Comparison of ENCODE assay signal across 8 mouse cellular contexts in genomic region chr10:62578338-62579100, GRCm38 (mm10). TPM values are rescaled to one million over a fixed set of nuclear protein-coding genes. Genes with fewer than 3 reads are reported as not detected.
A peak's percentile ranks its signal among the peaks of the same experiment; 100 is the strongest.
DNase-seq lines count a peak whose midpoint lies in the region; ATAC-seq and TF ChIP-seq lines count a peak whose summit lies in the region.

Kif1bp (minus strand) TSS chr10:62578457.

- peak; percentile 92 to 96 for DNase-seq in gastrocnemius, adult 8-10 months (ENCODE audit: low spot score in 2 of 2)
- DNase-seq in hindlimb bud, embryonic 11.5 days (ENCODE audit: extremely low spot score, low read depth, low spot score), result peak; percentile 94
- peak; percentile 92 to 99 for DNase-seq in left cerebral cortex, adult 8-10 months (ENCODE audit: low spot score in 2 of 2)
- peak; percentile 99 to 100 for DNase-seq in right cerebral cortex, postnatal 10 days (ENCODE audit: low spot score in 2 of 2)
- DNase-seq in urinary bladder, postnatal 25 days (ENCODE audit: low spot score), result peak; percentile 94

- H3K4me3 ChIP-seq in cortical plate, adult 2 months (ENCODE audit: insufficient read depth, low read length), result peak within 1 kb of the TSS; percentile 90
- peak within 1 kb of the TSS; percentile 100 for H3K4me3 ChIP-seq in megakaryocyte, embryonic 14.5 days (replicated peaks)

- ATAC-seq in activated CD4-positive, CD25-positive, alpha-beta regulatory T cell, adult 4 months, result peak; percentile 98

- peaks cover 63% of the 10 kb centered on the region for H3K36me3 ChIP-seq in megakaryocyte, embryonic 14.5 days (replicated peaks; ENCODE audit: low read length)

- no peak for TF ChIP-seq CTCF in cortical plate, adult 2 months (IDR thresholded peaks at IDR 0.05; ENCODE audit: extremely low read depth, insufficient read depth, low read length)

- TF ChIP-seq POLR2A in cortical plate, adult 2 months (IDR thresholded peaks at IDR 0.05; ENCODE audit: extremely low read depth, insufficient read depth, low read length), result peak; percentile 94

- no peaks in the 10 kb centered on the region for H3K9me3 ChIP-seq in megakaryocyte, embryonic 14.5 days

- no peaks in the 10 kb centered on the region for H3K27me3 ChIP-seq in megakaryocyte, embryonic 14.5 days (replicated peaks)

- H3K27ac ChIP-seq in cortical plate, adult 2 months (ENCODE audit: insufficient read depth, low read length), result peak within 1 kb of the TSS; percentile 51

- H3K4me1 ChIP-seq in cortical plate, adult 2 months (ENCODE audit: control insufficient read depth, insufficient read depth, low read length), result peaks cover 4% of the 10 kb centered on the region; the same call in 1 of the 2 replicates
- H3K4me1 ChIP-seq in megakaryocyte, embryonic 14.5 days, result peaks cover 27% of the 10 kb centered on the region

RNA-seq across cellular contexts. Expression of gene Kif1bp, which starts in this region (rescaled TPM):
- polyA plus RNA-seq in activated CD4-positive, CD25-positive, alpha-beta regulatory T cell, adult 4 months (2017; shearing (Covaris generic)), result 1 to 10 TPM; 4.1 to 6.0 TPM
- polyA plus RNA-seq in cortical plate, adult 2 months (2012; rRNA removed), result 141 and 142 TPM in 2 replicates
- 10 to 100 TPM; 26.1 to 30.2 (median 28.2) TPM for total RNA-seq in gastrocnemius, adult 8-10 months (2022)
- 100 to 1,000 TPM; 161 to 183 (median 170) TPM for total RNA-seq in left cerebral cortex, adult 8-10 months (2022)
- 2.5 and 5.1 TPM in 2 replicates for polyA plus RNA-seq in megakaryocyte, embryonic 14.5 days (2012; ENCODE audit: insufficient read depth, low replicate concordance)

Comparison
In these comparisons a context has a peak if more than half of its experiments do, and no peak if none do; other contexts are left out.
1. Peak in every context shown above with its lines: DNase-seq, ATAC-seq, H3K4me3 ChIP-seq and H3K27ac ChIP-seq.
2. RNA of gene Kif1bp (total RNA-seq): 161 to 183 TPM in left cerebral cortex, adult 8-10 months; 26.1 to 30.2 TPM in gastrocnemius, adult 8-10 months; every median in the first group is over 4 times any median in the second.
3. RNA of gene Kif1bp (polyA plus RNA-seq): 141 to 142 TPM in cortical plate, adult 2 months; 4.1 to 6.0 TPM in activated CD4-positive, CD25-positive, alpha-beta regulatory T cell, adult 4 months and 2.5 to 5.1 TPM in megakaryocyte, embryonic 14.5 days; every median in the first group is over 10 times any median in the second.